Mouse (Mus musculus) Patski (cell line): Measurements from ENCODE around the gene P4ha2. TPM values are rescaled to one million over a fixed set of nuclear protein-coding genes. Genes with fewer than 3 reads are reported as not detected.

ENCODE experiments used
- ATAC-seq: fragments of 100-300 bp; one replicate; pipeline ENCODE4 v1.8.0; 2021
- CTCF ChIA-PET: fragments of 350-600 bp; sonication (Branson Sonifier 250); formaldehyde crosslinking; loops from one replicate; lab custom pipeline; 2022; ENCODE audit warnings: inconsistent platforms; lab: Charles Lee
- POLR2A ChIA-PET: fragments of 350-600 bp; sonication (Branson Sonifier 250); formaldehyde crosslinking; loops from one replicate; lab custom pipeline; 2022; ENCODE audit warnings: antibody characterized with exemption, inconsistent platforms; lab: Charles Lee
- DNase-seq: peaks from one replicate; pipeline ENCODE4 v3.0.0-alpha.2; 2011; ENCODE audit warnings: low read depth, low spot score
- H3K27me3 ChIP-seq: fragments of 371-371 bp; one replicate; pipeline ENCODE4 v1.5.1; 2021
- CTCF ChIP-seq: fragments of 100-300 bp; IDR thresholded peaks from one replicate; pipeline ENCODE4 v1.5.1; 2021
- in situ Hi-C: fragments of 300-500 bp; cut with MboI; formaldehyde crosslinking; loops from 3 replicates; pipeline ENCODE4 v1.11.1; 2018; ENCODE audit warnings: low pct_unique_long_range_greater_than_20kb, mixed read lengths
- polyA plus RNA-seq: library from polyadenylated mRNA; unstranded; gene quantifications from one replicate; pipeline ENCODE4 v1.2.3, GENCODE M21; 2021

Gene P4ha2
- polyA plus RNA-seq, 1 experiment from 2014 or later, result 66.8 TPM

DNA sequence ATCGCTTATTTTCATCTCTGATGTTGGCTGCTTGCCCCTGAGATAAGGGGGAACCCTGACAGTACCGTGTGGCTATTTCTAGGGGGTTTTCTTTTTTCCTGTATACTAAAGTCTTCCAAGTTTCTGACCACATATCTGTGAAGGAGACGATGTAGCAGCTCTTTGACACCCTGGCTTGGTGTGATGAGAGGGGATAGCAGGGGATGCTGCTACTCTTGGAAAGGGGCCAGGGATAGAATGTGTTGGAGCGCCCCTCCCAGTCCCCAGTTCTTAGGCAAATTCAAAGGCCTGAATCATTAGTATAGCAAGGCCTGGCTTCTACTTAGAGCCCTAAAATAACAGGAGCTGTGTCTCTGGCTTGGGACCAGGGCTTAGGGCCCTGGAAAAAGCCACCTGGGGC lies 13.5 kb downstream of the P4ha2 start:
- ChIA-PET CTCF (interaction anchor here (1.7 to 4.0 kb wide), 5 partner anchors 9 to 31 kb away, joined by 5 to 15 read pairs (median 6); partner anchors contain the start of gene P4ha2), POLR2A (interaction anchor here (0.8 kb wide), 1 partner anchor 11 kb away, joined by 3 read pairs; no protein-coding TSS in a partner anchor)
- TF ChIP-seq CTCF, result no peak
- in situ Hi-C loops, result no loop called here
- DNase-seq (no peak), ATAC-seq (no peak)
- no peaks in the 10 kb centered on the region for H3K27me3 ChIP-seq

DNA sequence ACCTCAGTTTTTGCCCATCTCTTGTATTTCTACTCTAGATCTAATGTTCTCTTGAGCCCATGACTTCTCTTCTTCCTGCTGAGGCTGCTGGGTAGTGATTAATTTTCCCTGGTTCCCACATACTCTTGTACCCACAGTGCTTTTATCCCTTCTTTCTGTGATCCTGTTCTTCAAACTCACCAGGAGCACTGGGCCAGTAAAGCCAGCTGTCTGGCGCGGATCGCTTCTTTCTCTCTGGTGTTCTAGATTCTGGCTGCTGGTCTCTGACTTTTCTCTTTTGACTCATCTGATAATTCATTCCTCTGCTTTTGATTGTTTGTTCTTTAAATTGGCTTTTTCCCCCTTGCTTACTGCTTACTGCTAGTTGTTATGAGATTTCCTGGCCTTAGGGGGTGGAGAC lies 14.9 kb downstream of the P4ha2 start:
- H3K27me3 ChIP-seq, result no peaks in the 10 kb centered on the region
- ChIA-PET CTCF (no interaction called here), POLR2A (no interaction called here)
- TF ChIP-seq CTCF, result no peak
- no peak for ATAC-seq
- in situ Hi-C loops, result no loop called here
- no peak for DNase-seq

DNA sequence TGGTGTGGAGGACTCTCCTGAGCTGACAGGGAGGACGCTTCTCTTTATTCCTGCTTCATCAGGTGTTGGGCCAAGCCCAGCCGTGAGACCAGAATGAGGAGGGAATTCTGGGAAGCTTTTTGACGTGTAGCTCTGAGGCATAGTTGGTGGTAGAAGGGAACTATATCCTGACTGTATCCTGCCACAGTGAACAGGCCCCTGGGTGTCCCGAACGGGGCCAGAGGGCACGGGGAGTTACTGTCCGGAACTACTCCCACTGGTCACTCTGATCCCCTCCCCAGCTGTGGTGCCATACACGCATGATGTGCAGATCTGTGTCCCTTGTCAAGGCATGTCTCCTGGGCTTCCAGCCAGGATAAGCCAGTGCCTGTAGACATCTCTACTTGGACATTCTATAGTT lies 15.4 kb downstream of the P4ha2 start:
- no peak for ATAC-seq
- no peak for TF ChIP-seq CTCF
- in situ Hi-C loops, result no loop called here
- CTCF ChIA-PET, result no interaction called here
- no peak for DNase-seq
- H3K27me3 ChIP-seq, result no peaks in the 10 kb centered on the region
- POLR2A ChIA-PET, result no interaction called here

DNA sequence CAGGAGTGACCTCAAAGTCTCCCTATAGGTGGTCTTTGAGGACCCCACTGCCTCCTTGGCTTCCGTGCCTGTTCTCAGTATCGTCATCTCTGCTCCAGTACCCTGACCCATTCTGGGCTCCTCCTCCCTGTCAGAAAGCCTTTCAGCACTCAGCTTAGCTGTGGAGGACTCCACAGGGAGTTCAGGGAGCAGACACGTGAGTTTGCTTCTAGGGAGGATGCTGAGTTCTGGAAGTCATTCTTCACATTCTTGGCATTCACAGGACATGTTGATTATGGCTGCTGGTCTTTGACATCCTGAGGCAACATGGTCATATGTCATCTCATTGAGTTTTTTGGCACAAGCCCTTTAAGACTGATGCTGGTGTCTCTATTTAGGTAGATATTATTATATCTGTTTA lies 16.0 kb downstream of the P4ha2 start:
- no peak for ATAC-seq
- no peaks in the 10 kb centered on the region for H3K27me3 ChIP-seq
- ChIA-PET CTCF (interaction anchor here (1.5 kb wide), 1 partner anchor 23 kb away, joined by 4 read pairs; no protein-coding TSS in a partner anchor), POLR2A (interaction anchor here (1.0 kb wide), 1 partner anchor 24 kb away, joined by 3 read pairs; no protein-coding TSS in a partner anchor)
- DNase-seq, result no peak
- in situ Hi-C loops, result no loop called here
- TF ChIP-seq CTCF, result no peak

DNA sequence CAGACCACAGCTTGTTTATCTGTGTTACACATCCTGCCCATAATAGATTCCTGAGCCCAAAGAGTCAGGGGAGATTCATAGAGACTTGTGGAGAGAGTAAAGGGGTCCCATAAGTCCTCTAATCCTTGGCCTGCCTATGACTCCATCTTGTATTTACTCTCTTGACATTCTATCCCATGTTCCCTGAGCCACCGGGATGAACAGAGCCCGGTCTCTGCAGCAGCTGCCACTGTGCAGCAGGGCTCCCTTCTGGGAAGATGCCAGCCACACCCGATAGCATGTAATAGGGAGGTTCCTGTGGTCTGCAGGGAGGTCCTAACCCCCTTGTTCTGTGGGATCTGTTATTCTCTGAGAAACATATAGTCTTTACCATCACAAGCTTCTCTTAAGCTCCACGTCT lies 16.5 kb downstream of the P4ha2 start:
- ATAC-seq (no peak), DNase-seq (no peak)
- no peaks in the 10 kb centered on the region for H3K27me3 ChIP-seq
- TF ChIP-seq CTCF, result no peak
- POLR2A ChIA-PET, result interaction anchor here (0.5 to 1.0 kb wide), 2 partner anchors 16 to 23 kb away, joined by 3 to 5 read pairs; no protein-coding TSS in a partner anchor
- in situ Hi-C loops, result no loop called here
- CTCF ChIA-PET, result interaction anchor here (1.5 to 1.9 kb wide), 2 partner anchors 24 to 27 kb away, joined by 4 to 8 read pairs; no protein-coding TSS in a partner anchor

DNA sequence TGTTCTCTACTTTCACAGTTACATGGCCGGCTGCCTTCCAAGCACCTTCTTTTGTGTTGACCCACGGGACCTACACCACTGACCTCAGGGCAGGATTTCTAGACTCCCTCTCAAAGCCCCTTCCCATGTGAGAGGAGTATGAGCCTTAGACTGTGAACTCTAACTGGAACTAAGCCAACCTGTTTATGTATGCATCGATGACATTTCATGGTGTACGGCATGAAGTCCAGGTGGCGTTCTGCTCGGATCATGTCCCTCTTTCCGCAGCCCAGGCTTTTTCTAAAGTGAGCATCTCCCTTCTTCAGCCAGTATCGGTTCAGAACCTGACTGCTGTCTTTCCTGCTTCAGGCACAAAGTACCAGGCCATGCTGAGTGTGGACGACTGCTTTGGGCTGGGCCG lies 17.2 kb downstream of the P4ha2 start:
- TF ChIP-seq CTCF, result no peak
- CTCF ChIA-PET, result interaction anchor here (1.4 to 1.9 kb wide), 3 partner anchors 24 to 31 kb away, joined by 3 to 8 read pairs (median 4); no protein-coding TSS in a partner anchor
- H3K27me3 ChIP-seq, result no peaks in the 10 kb centered on the region
- in situ Hi-C loops, result no loop called here
- DNase-seq (no peak), ATAC-seq (no peak)
- POLR2A ChIA-PET, result no interaction called here

DNA sequence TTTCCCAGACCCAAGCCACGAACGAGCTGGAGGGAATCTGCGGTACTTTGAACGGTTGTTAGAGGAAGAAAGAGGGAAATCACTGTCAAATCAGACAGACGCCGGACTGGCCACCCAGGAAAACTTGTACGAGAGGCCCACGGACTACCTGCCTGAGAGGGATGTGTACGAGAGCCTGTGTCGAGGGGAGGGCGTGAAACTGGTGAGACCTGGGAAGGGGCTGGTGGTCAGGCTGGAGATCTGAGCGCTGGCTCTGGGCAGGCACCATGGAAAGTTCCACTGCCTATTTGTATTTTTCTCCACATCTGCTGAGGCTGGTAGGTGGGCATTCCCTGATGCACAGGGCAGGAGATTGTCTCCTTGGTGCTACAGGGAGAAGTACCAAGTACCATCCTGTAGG lies 19.2 kb downstream of the P4ha2 start:
- no peak for ATAC-seq
- in situ Hi-C loops, result no loop called here
- ChIA-PET POLR2A (no interaction called here), CTCF (interaction anchor here (2.1 kb wide), 1 partner anchor 25 kb away, joined by 10 read pairs; no protein-coding TSS in a partner anchor)
- no peak for DNase-seq
- H3K27me3 ChIP-seq, result no peaks in the 10 kb centered on the region
- no peak for TF ChIP-seq CTCF

DNA sequence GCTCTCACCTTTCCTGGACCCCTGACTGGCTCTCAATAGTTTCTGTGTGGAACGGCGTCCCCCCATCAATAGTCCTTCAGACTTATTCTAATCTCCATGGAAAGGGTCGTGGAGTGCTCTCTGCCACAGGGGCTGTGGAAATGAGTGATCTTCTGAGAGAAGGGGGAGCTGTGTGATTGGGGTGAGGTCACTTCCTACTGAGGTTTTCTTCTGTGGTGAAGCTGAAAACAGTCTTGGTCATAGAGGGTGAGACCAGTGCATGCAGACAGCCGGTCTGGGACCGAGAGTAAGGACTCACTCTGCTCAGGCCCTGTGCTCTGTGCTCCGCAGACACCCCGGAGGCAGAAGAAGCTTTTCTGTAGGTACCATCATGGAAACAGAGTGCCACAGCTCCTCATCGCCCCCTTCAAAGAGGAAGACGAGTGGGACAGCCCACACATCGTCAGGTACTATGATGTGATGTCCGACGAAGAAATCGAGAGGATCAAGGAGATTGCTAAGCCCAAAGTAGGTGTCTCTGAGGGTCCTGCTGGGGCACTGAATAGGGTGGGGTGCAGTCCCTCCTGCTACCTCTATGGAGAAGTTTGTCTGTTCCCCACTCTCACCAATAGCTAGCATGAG lies 20.0 kb downstream of the P4ha2 start:
- DNase-seq, result no peak
- no peak for ATAC-seq
- no peak for TF ChIP-seq CTCF
- POLR2A ChIA-PET, result no interaction called here
- in situ Hi-C loops, result no loop called here
- CTCF ChIA-PET, result interaction anchor here (2.1 kb wide), 1 partner anchor 24 kb away, joined by 10 read pairs; no protein-coding TSS in a partner anchor
- H3K27me3 ChIP-seq, result no peaks in the 10 kb centered on the region

DNA sequence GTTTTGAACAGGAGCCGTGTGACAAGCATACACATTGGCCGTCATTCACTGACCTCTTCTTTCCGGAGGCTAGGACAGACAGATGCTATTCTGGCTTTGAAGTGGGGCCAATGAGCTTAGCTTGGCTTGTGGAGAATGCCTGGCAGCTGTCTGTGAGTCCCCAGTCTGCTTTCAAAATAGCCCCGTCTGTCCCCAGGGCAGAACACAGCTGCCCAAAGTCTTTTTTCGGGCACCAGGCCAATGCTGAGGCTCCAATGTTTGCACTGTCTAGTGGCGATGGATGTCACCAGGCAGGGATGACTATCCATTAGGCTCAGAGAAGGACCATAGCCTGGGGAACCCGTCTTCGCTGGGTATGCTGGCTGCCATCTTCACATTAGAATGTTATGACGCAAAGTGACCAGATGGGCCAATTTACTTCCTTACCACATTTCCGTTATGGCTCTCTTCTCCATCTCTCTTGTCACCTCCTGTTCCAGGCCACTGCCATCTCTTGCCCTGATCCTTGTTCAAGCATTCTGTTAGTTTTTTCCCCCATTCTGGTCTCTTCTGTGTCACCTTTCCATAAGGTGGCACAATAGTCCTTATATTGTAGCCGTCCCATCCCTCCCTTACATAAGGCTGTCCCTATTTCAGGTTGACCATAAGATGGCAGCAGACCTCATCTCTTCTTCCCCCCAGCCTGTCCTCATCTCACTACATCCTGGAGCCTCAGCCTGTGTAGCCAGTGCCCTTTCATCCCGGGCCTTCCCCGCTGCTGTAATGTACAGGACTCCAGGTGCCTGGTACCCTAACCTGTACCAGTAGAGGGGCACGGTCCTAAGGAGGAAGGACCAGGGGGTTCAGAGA lies 22.7 kb downstream of the P4ha2 start:
- TF ChIP-seq CTCF, result no peak
- in situ Hi-C loops, result no loop called here
- H3K27me3 ChIP-seq, result no peaks in the 10 kb centered on the region
- ChIA-PET CTCF (interaction anchor here (0.7 to 2.4 kb wide), 2 partner anchors 9 to 132 kb away, joined by 4 to 6 read pairs; no protein-coding TSS in a partner anchor), POLR2A (no interaction called here)
- ATAC-seq, result no peak
- DNase-seq, result no peak

DNA sequence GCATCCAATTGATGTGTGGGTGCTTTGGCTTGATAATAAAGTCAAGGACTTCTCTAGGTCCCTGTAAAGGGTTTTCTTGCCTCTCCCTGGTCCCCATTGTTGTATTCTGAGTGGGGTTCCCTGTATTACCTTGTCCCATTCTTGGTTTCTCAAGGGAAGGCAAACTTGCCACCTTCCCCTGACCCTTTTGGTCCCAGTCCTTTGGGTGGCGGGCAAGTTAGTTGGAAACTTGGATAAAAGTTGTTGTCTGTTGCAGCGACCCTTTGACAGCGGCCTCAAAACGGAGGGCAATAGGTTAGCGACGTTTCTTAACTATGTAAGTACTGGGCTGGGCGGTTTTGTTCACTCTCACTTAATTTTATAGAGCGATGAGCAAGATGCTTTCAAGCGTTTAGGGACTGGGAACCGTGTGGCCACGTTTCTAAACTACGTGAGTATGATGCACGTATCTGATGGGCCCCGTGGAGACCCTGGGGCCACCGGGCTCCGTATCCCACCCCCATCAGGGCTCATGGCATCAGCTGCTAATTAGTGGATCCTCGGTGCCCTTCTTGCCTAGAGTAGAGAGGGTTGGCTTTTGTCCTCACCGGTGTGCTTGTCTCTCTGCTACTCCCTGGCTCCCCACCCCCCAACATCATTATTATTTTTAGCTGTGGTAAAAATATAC lies 26.2 kb downstream of the P4ha2 start:
- no peak for ATAC-seq
- in situ Hi-C loops, result no loop called here
- ChIA-PET CTCF (interaction anchor here (1.0 kb wide), 1 partner anchor 32 kb away, joined by 3 read pairs; no protein-coding TSS in a partner anchor), POLR2A (no interaction called here)
- H3K27me3 ChIP-seq, result no peaks in the 10 kb centered on the region
- TF ChIP-seq CTCF, result no peak
- no peak for DNase-seq
